Comparison of ENCODE assay signal across 22 mouse cellular contexts in the genomic region with DNA sequence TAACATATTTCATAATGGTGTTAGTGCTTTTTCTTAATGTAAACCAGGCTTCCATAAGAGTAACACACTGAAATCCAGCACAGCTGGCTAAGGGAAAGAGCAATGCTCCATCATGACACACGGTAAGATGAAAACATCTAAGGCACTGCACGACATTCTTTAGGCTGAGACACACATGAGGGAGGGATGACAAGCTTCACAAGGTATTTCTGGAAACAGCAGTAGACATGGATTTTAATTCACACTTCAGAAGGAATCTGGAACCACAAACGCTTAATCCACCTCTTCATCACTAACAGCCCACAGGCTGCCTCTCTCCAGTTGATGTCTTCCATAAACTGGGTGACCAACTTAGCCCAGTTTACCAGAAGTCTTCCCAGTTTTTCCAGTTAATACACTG.
"Had no signal": no experiment of that assay in that cellular context is flagged by ENCODE, and none has a peak within 500 bp of the region (broad histone marks: within the 10 kb centered on the region; RNA-seq: fewer than 3 reads in every experiment).

No protein-coding gene starts in this region.

- H3K4me3 ChIP-seq: heart, adult 2 months; heart, embryonic 13.5 days; heart, embryonic 15.5 days; hindbrain, embryonic 13.5 days; hindbrain, embryonic 15.5 days; layer of hippocampus, adult 2 months; left cerebral cortex, adult 2 months; limb, embryonic 10.5 days; limb, embryonic 12.5 days; liver, embryonic 13.5 days had no signal

- H3K27me3 ChIP-seq: heart, embryonic 13.5 days; heart, embryonic 15.5 days; hindbrain, embryonic 13.5 days; hindbrain, embryonic 15.5 days; limb, embryonic 12.5 days; liver, embryonic 13.5 days had no signal

- H3K27ac ChIP-seq: heart, adult 2 months; heart, embryonic 13.5 days; heart, embryonic 15.5 days; hindbrain, embryonic 13.5 days; hindbrain, embryonic 15.5 days; hindbrain, postnatal 0 days; layer of hippocampus, adult 2 months; left cerebral cortex, adult 2 months; limb, embryonic 10.5 days; limb, embryonic 12.5 days; liver, embryonic 13.5 days had no signal

- H3K4me1 ChIP-seq: hindbrain, embryonic 13.5 days; hindbrain, embryonic 15.5 days; limb, embryonic 10.5 days; limb, embryonic 12.5 days had no signal

- DNase-seq: gastrocnemius, postnatal 14 days; gastrocnemius, postnatal 36 days; heart, adult 11 months; heart, adult 2 months; heart, postnatal 14 days; heart, postnatal 36 days; kidney, adult 11 months; kidney, adult 8-10 months; kidney, postnatal 10 days; kidney, postnatal 25 days; kidney, postnatal 4 days; liver; liver, embryonic 13.5 days had no signal
